Mouse (Mus musculus) lung, postnatal 0 days (tissue): ENCODE data around the gene Polr2e. TPM values are rescaled to one million over a fixed set of nuclear protein-coding genes. Genes with fewer than 3 reads are reported as not detected.

Experiments used
- ATAC-seq: fragments of 200-750 bp; cut with Nextera tagmentation; 2 replicates; pipeline ENCODE4 v1.8.0; 2017; ENCODE audit warnings: moderate library complexity
- DNase-seq: peaks from one replicate; pipeline ENCODE4 v3.0.0-alpha.2; 2016; ENCODE audit warnings: low spot score
- H3K27ac ChIP-seq: fragments of 300-500 bp; sonication (generic); 2 replicates; pipeline ENCODE4 v1.5.1; 2014; ENCODE audit warnings: antibody characterized with exemption, mild to moderate bottlenecking, low read length, mixed read lengths
- H3K27me3 ChIP-seq: fragments of 300-500 bp; sonication (generic); replicated peaks from 2 replicates; pipeline ENCODE4 v1.6.1; 2014; ENCODE audit warnings: low read length, mixed read lengths; ENCODE audit not compliant: insufficient read depth
- H3K36me3 ChIP-seq: fragments of 300-500 bp; sonication (generic); 2 replicates; pipeline ENCODE4 v1.6.1; 2014; ENCODE audit warnings: low read length, mixed read lengths; ENCODE audit not compliant: insufficient read depth
- H3K4me1 ChIP-seq: fragments of 300-500 bp; sonication (generic); 2 replicates; pipeline ENCODE4 v1.6.1; 2014; ENCODE audit warnings: antibody characterized with exemption, low read depth, low read length, mixed read lengths; ENCODE audit not compliant: insufficient read depth
- H3K4me2 ChIP-seq: fragments of 300-500 bp; sonication (generic); replicated peaks from 2 replicates; pipeline ENCODE4 v1.6.1; 2014; ENCODE audit warnings: low read depth, mild to moderate bottlenecking, low read length, moderate library complexity, mixed read lengths
- H3K4me3 ChIP-seq: fragments of 300-500 bp; sonication (generic); 2 replicates; pipeline ENCODE4 v1.5.1; 2014; ENCODE audit warnings: low read depth, low read length
- H3K9ac ChIP-seq: fragments of 300-500 bp; sonication (generic); replicated peaks from 2 replicates; pipeline ENCODE4 v1.6.1; 2014; ENCODE audit warnings: low read depth, mild to moderate bottlenecking
- H3K9me3 ChIP-seq: fragments of 300-500 bp; sonication (generic); 2 replicates; pipeline ENCODE4 v1.6.1; 2016; ENCODE audit warnings: low read length, mixed read lengths
- CTCF ChIP-seq: IDR thresholded peaks from 2 replicates; pipeline ENCODE4 v1.5.1; 2016; ENCODE audit warnings: antibody characterized with exemption, mild to moderate bottlenecking
- EP300 ChIP-seq: IDR thresholded peaks from 2 replicates; pipeline ENCODE4 v1.6.1; 2016; ENCODE audit warnings: antibody characterized with exemption, mild to moderate bottlenecking, control low read depth
- WGBS: fragments of 180-500 bp; shearing (Covaris S2); extraction: QIAGEN DNeasy Blood & Tissue Kit; methylation state at CpG from one replicate; pipeline ENCODE4 v1.1.7; 2014; 5-methylcytosine and 5-hydroxymethylcytosine counted together
- polyA plus RNA-seq: library from polyadenylated mRNA; unstranded; fragments of >200 nt; fragmentation: Nextera tagmentation; extraction: Ambion mirVana; gene quantifications from 2 replicates; pipeline ENCODE4 v1.2.1, GENCODE M21; 2015

Gene Polr2e
- polyA plus RNA-seq, 1 experiment from 2014 or later = 202 TPM

DNA sequence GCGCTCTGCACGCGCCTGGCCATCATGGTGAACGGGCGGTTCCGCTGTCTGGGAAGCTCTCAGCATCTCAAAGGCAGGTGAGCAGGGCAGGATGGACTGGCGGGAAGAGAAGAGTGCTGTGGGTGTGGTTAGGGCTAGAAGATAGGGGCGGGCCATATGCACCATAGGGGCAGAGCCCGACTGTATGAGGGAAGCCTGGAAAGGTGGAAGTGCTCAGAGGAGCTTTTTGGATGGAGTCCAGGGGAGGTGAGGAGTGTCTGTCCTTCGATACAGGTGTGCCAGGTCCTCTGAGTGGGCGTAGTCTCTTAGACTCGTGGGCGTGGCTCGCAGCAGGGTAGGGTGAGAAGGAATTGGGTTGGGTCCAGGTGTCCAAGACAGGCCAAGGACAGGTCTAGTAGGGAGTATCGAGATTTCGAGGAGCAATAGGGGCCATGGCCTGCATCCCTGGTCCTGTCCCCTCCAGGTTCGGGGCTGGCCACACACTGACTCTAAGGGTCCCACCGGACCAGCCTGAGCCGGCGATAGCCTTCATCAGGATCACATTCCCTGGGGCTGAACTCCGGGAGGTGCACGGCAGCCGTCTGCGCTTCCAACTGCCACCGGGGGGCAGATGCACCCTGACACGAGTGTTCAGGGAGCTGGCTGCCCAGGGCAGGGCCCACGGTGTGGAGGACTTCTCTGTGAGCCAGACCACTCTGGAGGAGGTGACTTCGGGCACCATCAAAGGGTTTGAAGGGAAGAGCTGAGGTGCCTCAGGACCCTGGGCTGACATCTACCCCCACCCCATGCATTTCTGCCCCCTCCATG is 24.9 kb downstream of the Polr2e start:
- peak; percentile 18 for ATAC-seq
- Histone ChIP-seq H3K4me2 (peak overlapping the region; percentile 27), H3K36me3 (peaks cover 5% of the 10 kb centered on the region; the same call in 1 of the 2 replicates), H3K4me1 (peaks cover 16% of the 10 kb centered on the region), H3K9ac (no peak overlapping the region), H3K27ac (peak overlapping the region; percentile 87), H3K27me3 (peaks cover 7% of the 10 kb centered on the region; the same call in 1 of the 2 replicates), H3K4me3 (no peak overlapping the region), H3K9me3 (peaks cover 5% of the 10 kb centered on the region; the same call in 1 of the 2 replicates)
- 23% methylated on average over 28 of the region's 28 CpGs for WGBS
- peak; percentile 56 for TF ChIP-seq CTCF
- no peak for TF ChIP-seq EP300
- DNase-seq = peak; percentile 79

DNA sequence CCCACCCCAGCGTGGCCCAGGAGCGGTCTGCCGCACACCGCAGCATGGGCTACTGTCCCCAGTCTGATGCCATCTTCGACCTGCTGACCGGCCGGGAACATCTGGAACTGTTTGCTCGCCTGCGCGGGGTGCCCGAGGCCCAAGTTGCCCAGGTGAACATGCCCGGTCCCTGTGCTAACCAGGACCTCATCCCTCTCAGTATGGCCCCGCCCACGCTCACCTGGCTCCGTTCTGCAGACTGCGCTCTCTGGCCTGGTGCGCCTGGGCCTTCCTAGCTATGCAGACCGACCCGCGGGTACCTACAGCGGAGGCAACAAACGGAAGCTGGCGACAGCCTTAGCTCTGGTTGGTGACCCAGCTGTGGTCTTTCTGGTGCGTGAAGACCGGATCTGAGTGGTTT is 26.0 kb downstream of the Polr2e start:
- no peak overlapping the region for H3K4me3 ChIP-seq
- no peak overlapping the region for H3K9ac ChIP-seq
- 49% methylated on average over 25 of the region's 25 CpGs for WGBS
- H3K4me2 ChIP-seq = no peak overlapping the region
- H3K4me1 ChIP-seq = peaks cover 9% of the 10 kb centered on the region
- no peak for ATAC-seq
- TF ChIP-seq EP300 = no peak
- TF ChIP-seq CTCF = no peak
- no peak overlapping the region for H3K27ac ChIP-seq
- no peak for DNase-seq
- peaks cover 11% of the 10 kb centered on the region; the same call in 1 of the 2 replicates for H3K36me3 ChIP-seq
- peaks cover 7% of the 10 kb centered on the region; the same call in 1 of the 2 replicates for H3K27me3 ChIP-seq
- H3K9me3 ChIP-seq = peaks cover 5% of the 10 kb centered on the region; the same call in 1 of the 2 replicates

DNA sequence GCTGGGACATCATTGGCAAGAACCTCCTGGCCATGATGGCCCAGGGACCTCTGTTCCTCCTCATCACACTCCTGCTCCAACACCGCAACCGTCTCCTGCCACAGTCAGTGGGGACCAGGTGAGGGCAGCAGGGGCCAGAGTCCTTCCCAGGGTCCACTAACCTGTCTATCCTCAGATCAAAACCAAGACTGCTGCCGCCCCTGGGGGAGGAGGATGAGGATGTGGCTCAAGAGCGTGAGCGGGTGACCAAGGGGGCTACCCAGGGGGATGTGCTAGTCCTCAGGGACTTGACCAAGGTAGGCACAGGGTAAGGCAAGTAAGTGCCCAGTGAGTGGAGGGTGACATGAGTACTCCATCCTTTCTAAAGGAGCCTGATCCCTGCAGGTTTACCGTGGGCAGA is 27.9 kb downstream of the Polr2e start:
- TF ChIP-seq EP300 (no peak), CTCF (no peak)
- no peak for ATAC-seq
- Histone ChIP-seq H3K27ac (no peak overlapping the region), H3K4me3 (no peak overlapping the region), H3K27me3 (peaks cover 7% of the 10 kb centered on the region; the same call in 1 of the 2 replicates), H3K36me3 (peaks cover 11% of the 10 kb centered on the region; the same call in 1 of the 2 replicates), H3K9me3 (peaks cover 5% of the 10 kb centered on the region; the same call in 1 of the 2 replicates), H3K4me1 (0 out of 2 replicates have a peak, but pooled peaks cover 3% of the 10 kb centered on the region), H3K4me2 (no peak overlapping the region), H3K9ac (no peak overlapping the region)
- 89% methylated on average over 6 of the region's 6 CpGs for WGBS
- DNase-seq = no peak

DNA sequence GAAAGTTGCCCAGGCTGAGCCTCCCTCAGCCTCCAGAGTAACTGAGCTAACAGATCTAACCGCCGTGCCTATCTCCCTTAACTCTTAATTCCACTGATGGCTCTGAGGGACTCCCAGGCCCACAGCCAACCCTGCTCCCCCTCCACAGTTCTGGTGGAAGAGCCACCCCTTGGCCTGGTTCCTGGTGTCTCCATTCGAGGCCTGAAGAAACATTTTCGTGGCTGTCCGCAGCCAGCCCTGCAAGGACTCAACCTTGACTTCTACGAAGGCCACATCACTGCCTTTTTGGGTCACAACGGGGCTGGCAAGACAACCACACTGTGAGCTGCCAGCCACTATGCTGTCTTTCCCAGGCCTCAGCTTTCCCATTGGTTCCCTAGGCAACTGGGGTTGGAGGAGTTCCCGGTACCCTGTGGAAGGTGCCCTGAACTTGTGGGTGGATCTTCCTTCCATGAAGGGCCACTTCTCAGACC is 35.3 kb downstream of the Polr2e start:
- 74% methylated on average over 8 of the region's 8 CpGs for WGBS
- Histone ChIP-seq H3K9me3 (no peaks in the 10 kb centered on the region), H3K27me3 (no peaks in the 10 kb centered on the region), H3K4me3 (no peak overlapping the region), H3K36me3 (0 out of 2 replicates have a peak, but pooled peaks cover 4% of the 10 kb centered on the region), H3K9ac (no peak overlapping the region), H3K4me1 (0 out of 2 replicates have a peak, but pooled peaks cover 5% of the 10 kb centered on the region), H3K27ac (peak overlapping the region; percentile 62; the same call in 1 of the 2 replicates), H3K4me2 (no peak overlapping the region)
- no peak for ATAC-seq
- no peak for TF ChIP-seq EP300
- DNase-seq = no peak

DNA sequence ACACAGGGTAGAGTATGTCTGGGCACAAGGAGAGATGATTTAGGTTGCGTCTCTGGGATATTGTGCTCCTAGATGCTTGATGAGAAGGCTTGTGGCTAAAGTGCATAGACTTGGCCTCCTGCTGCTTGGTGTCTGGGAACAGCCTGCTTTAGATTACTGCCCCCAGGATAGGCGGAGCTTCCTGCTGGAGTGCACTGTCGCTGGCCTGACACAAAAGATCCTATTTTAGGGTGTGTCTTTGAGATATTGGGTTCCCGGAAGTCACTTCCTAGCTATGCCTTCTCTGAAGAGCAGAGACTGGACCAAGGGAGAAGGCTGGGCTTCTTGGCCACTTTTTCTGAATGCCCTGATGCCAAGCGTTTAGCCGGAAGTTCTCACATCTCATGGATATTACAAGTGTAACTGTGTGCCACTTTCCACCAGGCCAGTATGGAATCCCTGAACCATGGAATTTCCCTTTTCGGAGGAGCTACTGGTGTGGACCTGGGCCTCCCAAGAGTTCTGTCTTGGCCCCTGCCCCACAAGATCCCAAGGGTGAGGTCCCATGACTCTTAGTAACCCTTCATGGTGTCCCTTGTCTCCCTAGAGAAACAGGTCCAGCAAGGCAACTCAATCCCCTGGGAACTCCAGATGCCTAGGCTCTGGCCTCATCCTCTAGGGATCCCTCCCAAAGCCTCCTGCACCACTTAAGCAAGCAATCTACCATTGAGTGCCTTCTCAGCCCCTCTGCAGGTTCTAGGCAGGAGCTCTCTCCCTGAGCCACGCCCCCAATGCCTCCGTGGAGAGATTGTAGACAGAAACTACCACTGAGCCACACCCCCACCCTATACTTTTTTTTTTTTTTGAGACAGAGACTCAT is 36.0 kb downstream of the Polr2e start:
- no peak overlapping the region for H3K4me2 ChIP-seq
- no peak for TF ChIP-seq CTCF
- TF ChIP-seq EP300 = peak; percentile 52; the same call in 1 of the 2 replicates
- 0 out of 2 replicates have a peak, but pooled peaks cover 5% of the 10 kb centered on the region for H3K4me1 ChIP-seq
- no peaks in the 10 kb centered on the region for H3K9me3 ChIP-seq
- 58% methylated on average over 9 of the region's 9 CpGs for WGBS
- H3K27me3 ChIP-seq = no peaks in the 10 kb centered on the region
- peak overlapping the region; percentile 62 for H3K27ac ChIP-seq
- H3K4me3 ChIP-seq = no peak overlapping the region
- DNase-seq (peak; percentile 62), ATAC-seq (peak; percentile 71)
- no peaks in the 10 kb centered on the region for H3K36me3 ChIP-seq
- H3K9ac ChIP-seq = no peak overlapping the region

DNA sequence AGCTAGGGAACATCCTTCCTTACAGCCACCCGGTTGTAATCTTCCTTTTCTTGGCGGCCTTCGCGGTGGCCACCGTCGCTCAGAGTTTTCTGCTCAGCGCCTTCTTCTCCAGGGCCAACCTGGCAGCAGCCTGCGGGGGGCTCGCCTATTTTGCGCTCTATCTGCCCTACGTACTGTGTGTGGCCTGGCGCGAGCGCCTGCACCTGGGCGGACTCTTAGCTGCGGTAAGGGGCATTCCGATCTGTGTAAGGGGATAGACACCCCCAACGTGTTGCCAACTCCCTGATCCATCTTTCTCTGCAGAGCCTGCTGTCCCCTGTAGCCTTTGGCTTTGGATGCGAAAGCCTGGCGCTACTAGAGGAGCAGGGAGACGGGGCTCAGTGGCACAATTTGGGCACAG is 36.8 kb downstream of the Polr2e start:
- Histone ChIP-seq H3K9me3 (no peaks in the 10 kb centered on the region), H3K27me3 (no peaks in the 10 kb centered on the region), H3K27ac (peak overlapping the region; percentile 29; the same call in 1 of the 2 replicates), H3K4me1 (0 out of 2 replicates have a peak, but pooled peaks cover 5% of the 10 kb centered on the region), H3K4me2 (no peak overlapping the region), H3K36me3 (no peaks in the 10 kb centered on the region), H3K4me3 (no peak overlapping the region), H3K9ac (no peak overlapping the region)
- TF ChIP-seq EP300 = no peak
- TF ChIP-seq CTCF = no peak
- ATAC-seq = no peak
- 43% methylated on average over 21 of the region's 21 CpGs for WGBS
- DNase-seq = no peak
